Mouse (Mus musculus): ENCODE data around the gene Rfc5.
"Not testable (repeated sequence)": the region's sequence is repeated elsewhere in the genome, so short reads cannot be mapped to it uniquely, and the experiment has no call there.

Gene Rfc5

GRCm38 (mm10) chr5:117348279-117348678, 40.6 kb downstream of the Rfc5 start:
- CTCF ChIA-PET: no interaction called here

GRCm38 (mm10) chr5:117347838-117348237, 41.0 kb downstream of the Rfc5 start:
- CTCF ChIA-PET: no interaction called here

GRCm38 (mm10) chr5:117347011-117347410, 41.8 kb downstream of the Rfc5 start:
- CTCF ChIA-PET: no interaction called here

GRCm38 (mm10) chr5:117346281-117346680, 42.6 kb downstream of the Rfc5 start:
- CTCF ChIA-PET: no interaction called here

- CTCF ChIA-PET: no interaction called here
Measured at GRCm38 (mm10) chr5:117345432-117345976, 43.3 kb downstream of the Rfc5 start.

GRCm38 (mm10) chr5:117344496-117344895, 44.4 kb downstream of the Rfc5 start:
- CTCF ChIA-PET: not testable (repeated sequence)

- CTCF ChIA-PET: interaction anchor here (0.5 kb wide), 1 partner anchor 16 kb away, joined by 4 read pairs; no protein-coding TSS in a partner anchor
Measured at GRCm38 (mm10) chr5:117341896-117342295, 47.0 kb downstream of the Rfc5 start.

GRCm38 (mm10) chr5:117340081-117340480, 48.8 kb downstream of the Rfc5 start:
- CTCF ChIA-PET: no interaction called here

- CTCF ChIA-PET: interaction anchor here (0.6 kb wide), 1 partner anchor 222 kb away, joined by 3 read pairs; no protein-coding TSS in a partner anchor
Measured at GRCm38 (mm10) chr5:117338503-117338902, 50.3 kb downstream of the Rfc5 start.

GRCm38 (mm10) chr5:117337999-117338398, 50.8 kb downstream of the Rfc5 start:
- CTCF ChIA-PET: no interaction called here

GRCm38 (mm10) chr5:117330457-117330856, 58.4 kb downstream of the Rfc5 start:
- CTCF ChIA-PET: interaction anchor here (0.5 kb wide), 1 partner anchor 44 kb away, joined by 4 read pairs; no protein-coding TSS in a partner anchor
